Mouse (Mus musculus): ENCODE measurements around the gene Ercc6. TPM values are rescaled to one million over a fixed set of nuclear protein-coding genes. Genes with fewer than 3 reads are reported as not detected.

Ercc6 gene
- polyA plus RNA-seq, 1 experiment, result 18.4 TPM

DNA sequence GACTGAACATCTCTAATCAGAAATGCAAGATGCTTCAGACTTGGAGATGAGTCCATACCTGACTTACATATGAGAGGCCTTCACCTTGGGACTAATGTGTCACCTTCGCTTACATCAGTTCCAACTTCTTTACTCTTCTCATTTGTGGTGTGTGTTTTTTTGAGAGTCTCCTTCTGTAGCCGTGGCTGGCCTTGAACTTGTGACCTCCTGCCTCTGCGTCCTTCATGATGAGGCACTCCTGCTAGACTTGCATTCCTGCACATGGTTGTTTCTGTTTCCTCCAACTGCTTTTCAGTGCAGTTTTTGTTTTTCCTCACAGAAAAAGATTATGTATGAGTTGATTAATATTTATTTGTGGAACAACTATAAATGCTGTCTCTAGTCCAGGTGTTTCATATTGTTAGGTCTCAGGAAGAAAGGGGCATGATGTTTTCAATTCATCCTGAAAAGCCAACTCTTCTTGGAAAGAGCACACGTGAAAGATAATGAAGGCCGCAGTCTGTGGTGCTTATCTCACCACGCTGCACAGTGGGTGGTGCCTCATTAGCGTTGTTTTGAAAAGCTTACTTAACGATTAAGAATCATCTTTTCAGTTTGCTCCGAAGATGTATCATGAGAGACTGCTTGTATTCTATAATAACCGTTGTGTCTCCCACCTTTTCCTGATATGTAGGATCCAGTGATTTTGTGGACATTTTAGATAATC lies 40.0 kb downstream of the Ercc6 start:
- no peak overlapping the region for H3K27ac ChIP-seq (ENCODE audit: insufficient read depth, low read length)
- no peaks in the 10 kb centered on the region for H3K4me1 ChIP-seq (ENCODE audit: control insufficient read depth, insufficient read depth, low read length)
- TF ChIP-seq POLR2A (IDR thresholded peaks at IDR 0.05; ENCODE audit: low read depth, low read length) (no peak), CTCF (IDR thresholded peaks at IDR 0.05; ENCODE audit: borderline replicate concordance, insufficient read depth, low read length) (no peak)
- H3K4me3 ChIP-seq (ENCODE audit: insufficient read depth, low read length), result no peak overlapping the region

DNA sequence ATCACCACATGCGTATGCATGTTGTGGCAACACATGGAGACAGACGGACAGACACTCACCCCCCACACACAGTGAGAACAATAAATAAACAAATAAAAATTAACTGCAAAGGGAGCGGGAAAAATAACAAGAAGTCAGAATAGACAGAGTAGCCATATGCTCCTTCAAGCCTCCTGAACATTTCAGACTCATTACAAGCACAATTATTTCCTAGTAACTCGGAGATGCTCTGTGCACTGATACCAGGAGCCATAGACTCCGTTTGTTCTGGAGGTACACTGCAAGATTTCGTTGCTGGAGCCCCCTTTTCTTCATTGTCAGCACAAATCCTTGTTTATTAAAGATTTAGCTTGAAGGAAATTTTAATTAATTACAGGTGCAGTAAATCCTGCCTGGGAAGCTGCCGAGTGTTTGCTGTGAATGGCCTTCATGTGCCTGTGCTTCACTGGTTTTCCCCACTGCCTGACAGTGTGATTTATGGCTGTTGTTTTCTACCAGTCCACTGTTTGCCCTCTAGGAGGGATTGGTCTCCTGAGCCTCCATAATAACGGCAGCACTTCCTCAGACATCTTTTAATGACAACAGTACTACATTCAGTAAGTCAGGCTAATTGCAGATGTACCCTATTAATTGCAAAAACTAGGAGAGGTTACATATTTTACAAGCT lies 41.7 kb downstream of the Ercc6 start:
- no peak overlapping the region for H3K4me3 ChIP-seq (ENCODE audit: insufficient read depth, low read length)
- no peak overlapping the region for H3K27ac ChIP-seq (ENCODE audit: insufficient read depth, low read length)
- H3K4me1 ChIP-seq (ENCODE audit: control insufficient read depth, insufficient read depth, low read length), result no peaks in the 10 kb centered on the region
- TF ChIP-seq POLR2A (IDR thresholded peaks at IDR 0.05; ENCODE audit: low read depth, low read length), result no peak
- TF ChIP-seq CTCF (IDR thresholded peaks at IDR 0.05; ENCODE audit: borderline replicate concordance, insufficient read depth, low read length), result no peak

GRCm38 (mm10) chr14:32561428-32561827 lies 48.1 kb downstream of the Ercc6 start:
- TF ChIP-seq CTCF (IDR thresholded peaks at IDR 0.05; ENCODE audit: borderline replicate concordance, insufficient read depth, low read length), result no peak
- no peak overlapping the region for H3K27ac ChIP-seq (ENCODE audit: insufficient read depth, low read length)
- no peaks in the 10 kb centered on the region for H3K4me1 ChIP-seq (ENCODE audit: control insufficient read depth, insufficient read depth, low read length)
- H3K4me3 ChIP-seq (ENCODE audit: insufficient read depth, low read length), result no peak overlapping the region

DNA sequence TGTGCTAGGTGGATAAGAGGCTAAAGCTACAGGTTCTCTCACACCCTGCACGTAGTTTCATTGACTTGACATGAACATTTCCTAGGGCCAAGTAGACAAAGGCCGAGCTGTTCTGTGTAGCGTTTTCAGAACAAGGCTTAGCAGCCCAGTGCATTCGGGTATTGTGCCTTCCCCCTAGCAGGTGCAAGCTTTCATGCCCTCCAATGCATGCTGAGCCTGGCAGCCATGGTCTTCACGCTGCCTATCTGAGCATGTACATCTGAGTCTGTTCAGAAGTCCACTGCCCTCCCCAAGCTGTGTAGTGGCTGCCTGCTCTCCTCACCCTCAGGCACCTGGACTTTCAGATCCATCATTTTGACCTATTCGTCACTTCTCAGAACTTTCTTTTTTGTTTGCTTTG lies 50.3 kb downstream of the Ercc6 start:
- H3K4me3 ChIP-seq (ENCODE audit: insufficient read depth, low read length), result no peak overlapping the region
- TF ChIP-seq POLR2A (IDR thresholded peaks at IDR 0.05; ENCODE audit: low read depth, low read length), result no peak
- TF ChIP-seq CTCF (IDR thresholded peaks at IDR 0.05; ENCODE audit: borderline replicate concordance, insufficient read depth, low read length), result no peak
- no peaks in the 10 kb centered on the region for H3K4me1 ChIP-seq (ENCODE audit: control insufficient read depth, insufficient read depth, low read length)
- H3K27ac ChIP-seq (ENCODE audit: insufficient read depth, low read length), result no peak overlapping the region

- no peak overlapping the region for H3K27ac ChIP-seq (ENCODE audit: insufficient read depth, low read length)
- no peak for TF ChIP-seq CTCF (IDR thresholded peaks at IDR 0.05; ENCODE audit: borderline replicate concordance, insufficient read depth, low read length)
- no peak for TF ChIP-seq POLR2A (IDR thresholded peaks at IDR 0.05; ENCODE audit: low read depth, low read length)
- no peak overlapping the region for H3K4me3 ChIP-seq (ENCODE audit: insufficient read depth, low read length)
- H3K4me1 ChIP-seq (ENCODE audit: control insufficient read depth, insufficient read depth, low read length), result no peaks in the 10 kb centered on the region
These were observed 59.2 kb downstream of the Ercc6 start for GRCm38 (mm10) chr14:32572519-32572918.

DNA sequence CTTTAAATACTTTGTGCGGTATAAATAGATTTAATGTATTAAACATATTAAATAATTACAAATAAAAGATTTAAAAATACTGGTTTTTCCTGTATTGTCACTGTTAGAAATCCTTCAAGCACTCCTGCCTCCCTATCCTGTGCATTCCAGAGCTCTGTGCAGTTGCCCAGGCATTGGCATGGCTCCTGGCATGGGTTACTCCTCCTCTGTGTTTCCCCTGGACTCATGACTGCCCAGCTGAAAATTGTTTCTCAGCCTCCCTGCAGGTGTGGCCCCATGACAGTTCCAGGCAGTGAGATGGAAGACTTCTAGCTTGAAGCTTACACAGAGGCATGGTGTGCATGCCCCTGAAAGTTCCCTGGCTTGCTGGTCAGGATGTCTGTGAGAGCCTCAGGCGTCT lies 65.1 kb downstream of the Ercc6 start:
- no peaks in the 10 kb centered on the region for H3K4me1 ChIP-seq (ENCODE audit: control insufficient read depth, insufficient read depth, low read length)
- no peak overlapping the region for H3K4me3 ChIP-seq (ENCODE audit: insufficient read depth, low read length)
- H3K27ac ChIP-seq (ENCODE audit: insufficient read depth, low read length), result no peak overlapping the region
- TF ChIP-seq POLR2A (IDR thresholded peaks at IDR 0.05; ENCODE audit: low read depth, low read length), result no peak

DNA sequence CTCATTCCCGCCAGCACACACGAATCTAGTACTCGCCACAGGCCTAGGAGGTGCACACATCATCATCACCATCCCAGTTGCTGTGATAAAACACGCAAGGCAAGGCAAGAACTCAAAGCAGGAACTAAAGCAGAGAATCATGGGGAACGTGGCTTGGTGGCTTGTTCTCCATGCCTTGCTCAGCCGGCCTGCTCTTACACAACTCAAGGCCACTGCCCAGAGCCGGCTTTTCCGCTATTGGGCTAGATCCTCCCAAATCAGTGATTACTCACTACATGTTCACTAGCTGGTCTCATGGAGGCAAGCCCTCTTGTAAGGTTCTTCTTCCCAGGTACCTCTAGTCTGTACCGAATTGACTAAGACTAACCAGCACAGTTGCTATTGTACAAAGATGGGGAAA lies 70.4 kb downstream of the Ercc6 start:
- H3K4me1 ChIP-seq (ENCODE audit: control insufficient read depth, insufficient read depth, low read length), result no peaks in the 10 kb centered on the region
- no peak overlapping the region for H3K4me3 ChIP-seq (ENCODE audit: insufficient read depth, low read length)
- H3K27ac ChIP-seq (ENCODE audit: insufficient read depth, low read length), result no peak overlapping the region
- TF ChIP-seq CTCF (IDR thresholded peaks at IDR 0.05; ENCODE audit: borderline replicate concordance, insufficient read depth, low read length), result no peak
- no peak for TF ChIP-seq POLR2A (IDR thresholded peaks at IDR 0.05; ENCODE audit: low read depth, low read length)

DNA sequence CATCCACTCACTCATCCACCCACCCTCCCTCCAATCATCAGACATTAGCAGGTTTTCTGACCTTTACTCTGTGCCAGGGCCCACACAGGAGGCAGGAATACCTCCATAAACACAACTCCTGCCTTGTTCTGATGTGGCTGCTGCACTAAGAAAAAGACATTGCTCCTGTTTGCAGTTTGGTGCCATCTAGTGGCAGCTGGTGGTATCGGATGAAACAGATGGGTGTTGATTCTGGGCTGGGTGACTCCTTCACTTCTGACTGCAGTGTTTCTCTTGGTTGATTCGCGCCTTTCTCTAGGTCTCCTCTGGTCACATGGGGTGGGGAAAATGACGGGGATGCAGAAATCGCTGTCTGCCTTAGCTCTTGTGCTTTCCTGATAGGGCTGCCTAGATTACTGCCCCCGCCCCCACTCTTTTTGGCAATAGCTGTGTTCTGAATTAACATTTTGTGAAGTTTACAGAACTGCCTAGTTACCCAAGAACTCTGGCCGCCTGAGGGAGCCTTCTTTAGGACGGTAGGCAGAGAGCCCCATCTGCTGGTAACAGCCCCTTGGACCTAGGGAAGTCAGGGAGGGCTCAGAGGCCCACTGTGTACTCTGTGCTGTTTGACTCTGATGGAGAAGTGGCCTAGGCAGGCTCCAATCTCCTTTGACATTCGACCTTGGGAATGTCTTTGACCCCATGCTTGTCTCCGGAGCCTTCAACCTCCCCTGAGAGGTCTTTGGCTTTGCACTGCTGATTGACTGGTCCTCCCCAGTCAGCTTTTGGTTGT lies 73.9 kb downstream of the Ercc6 start:
- Histone ChIP-seq H3K27ac (ENCODE audit: insufficient read depth, low read length) (no peak overlapping the region), H3K4me3 (ENCODE audit: insufficient read depth, low read length) (no peak overlapping the region), H3K4me1 (ENCODE audit: control insufficient read depth, insufficient read depth, low read length) (no peaks in the 10 kb centered on the region)
- TF ChIP-seq CTCF (IDR thresholded peaks at IDR 0.05; ENCODE audit: borderline replicate concordance, insufficient read depth, low read length) (0 out of 2 replicates have a peak, but pooled peaks have one; percentile 25), POLR2A (IDR thresholded peaks at IDR 0.05; ENCODE audit: low read depth, low read length) (no peak)

GRCm38 (mm10) chr14:32590377-32590776 lies 77.1 kb downstream of the Ercc6 start:
- Histone ChIP-seq H3K4me3 (ENCODE audit: insufficient read depth, low read length) (no peak overlapping the region), H3K27ac (ENCODE audit: insufficient read depth, low read length) (no peak overlapping the region), H3K4me1 (ENCODE audit: control insufficient read depth, insufficient read depth, low read length) (no peaks in the 10 kb centered on the region)
- TF ChIP-seq POLR2A (IDR thresholded peaks at IDR 0.05; ENCODE audit: low read depth, low read length) (no peak), CTCF (IDR thresholded peaks at IDR 0.05; ENCODE audit: borderline replicate concordance, insufficient read depth, low read length) (no peak)

Data from embryonic fibroblast, embryonic 13.5 days (primary cell).